Mouse (Mus musculus): Measurements from ENCODE around the gene Tlr9.

Gene Tlr9

GRCm38 (mm10) chr9:106232956-106233355, 10.6 kb downstream of the Tlr9 start:
- no peak for DNase-seq (ENCODE audit: low spot score)

GRCm38 (mm10) chr9:106233953-106234352, 11.6 kb downstream of the Tlr9 start:
- no peak for DNase-seq (ENCODE audit: low spot score)

- no peak for DNase-seq (ENCODE audit: low spot score)
Observed at GRCm38 (mm10) chr9:106235194-106235830, 12.9 kb downstream of the Tlr9 start.

- no peak for DNase-seq (ENCODE audit: low spot score)
Observed at GRCm38 (mm10) chr9:106236156-106236817, 13.9 kb downstream of the Tlr9 start.

GRCm38 (mm10) chr9:106236818-106237211, 14.4 kb downstream of the Tlr9 start:
- DNase-seq (ENCODE audit: low spot score): no peak

GRCm38 (mm10) chr9:106237401-106237800, 15.0 kb downstream of the Tlr9 start:
- no peak for DNase-seq (ENCODE audit: low spot score)

- no peak for DNase-seq (ENCODE audit: low spot score)
Observed at GRCm38 (mm10) chr9:106237878-106238277, 15.5 kb downstream of the Tlr9 start.

GRCm38 (mm10) chr9:106241541-106242164, 19.3 kb downstream of the Tlr9 start:
- DNase-seq (ENCODE audit: low spot score): no peak

- DNase-seq (ENCODE audit: low spot score): no peak
Observed at GRCm38 (mm10) chr9:106242813-106243488, 20.6 kb downstream of the Tlr9 start.

GRCm38 (mm10) chr9:106249550-106249949, 27.2 kb downstream of the Tlr9 start:
- DNase-seq (ENCODE audit: low spot score): no peak

- DNase-seq (ENCODE audit: low spot score): no peak
Observed at GRCm38 (mm10) chr9:106250245-106250644, 27.8 kb downstream of the Tlr9 start.

- DNase-seq (ENCODE audit: low spot score): no peak
Observed at GRCm38 (mm10) chr9:106251066-106251465, 28.7 kb downstream of the Tlr9 start.

- no peak for DNase-seq (ENCODE audit: low spot score)
Observed at GRCm38 (mm10) chr9:106254001-106254400, 31.6 kb downstream of the Tlr9 start.

GRCm38 (mm10) chr9:106258412-106258811, 36.0 kb downstream of the Tlr9 start:
- DNase-seq (ENCODE audit: low spot score): no peak

GRCm38 (mm10) chr9:106258990-106259389, 36.6 kb downstream of the Tlr9 start:
- no peak for DNase-seq (ENCODE audit: low spot score)

- DNase-seq (ENCODE audit: low spot score): no peak
Observed at GRCm38 (mm10) chr9:106261058-106261457, 38.7 kb downstream of the Tlr9 start.

GRCm38 (mm10) chr9:106261491-106261890, 39.1 kb downstream of the Tlr9 start:
- no peak for DNase-seq (ENCODE audit: low spot score)

- DNase-seq (ENCODE audit: low spot score): no peak
Observed at GRCm38 (mm10) chr9:106262075-106262474, 39.7 kb downstream of the Tlr9 start.

- no peak for DNase-seq (ENCODE audit: low spot score)
Observed at GRCm38 (mm10) chr9:106263381-106263924, 41.1 kb downstream of the Tlr9 start.

GRCm38 (mm10) chr9:106265358-106266075, 43.1 kb downstream of the Tlr9 start:
- DNase-seq (ENCODE audit: low spot score): no peak

GRCm38 (mm10) chr9:106266936-106267657, 44.7 kb downstream of the Tlr9 start:
- DNase-seq (ENCODE audit: low spot score): no peak

Measured in T-cell, adult 2 months (primary cell).